Mouse (Mus musculus): ENCODE results near the gene Phkb.

GRCm38 (mm10) chr8:86052003-86052402, 211.2 kb downstream of the Phkb start:
- no peak for TF ChIP-seq CTCF (IDR thresholded peaks at IDR 0.05; ENCODE audit: borderline replicate concordance, control insufficient read depth, extremely low read depth, insufficient read depth, low read length, poor library complexity)
- TF ChIP-seq POLR2A (IDR thresholded peaks at IDR 0.05; ENCODE audit: control insufficient read depth, extremely low read depth, insufficient read depth, low read length, poor library complexity) = no peak

Measured in thymus, adult 2 months (tissue).